Mouse (Mus musculus) kidney, postnatal 14 days (tissue): ENCODE measurements around the gene Tshz2.
"Not testable (repeated sequence)": the region's sequence is repeated elsewhere in the genome, so short reads cannot be mapped to it uniquely, and the experiment has no call there.

Experiments
- DNase-seq: peaks from one replicate; pipeline ENCODE4 v3.0.0; 2022; ENCODE audit warnings: mixed read lengths

Tshz2 gene

GRCm38 (mm10) chr2:169632338-169633151 is at the start of gene Tshz2:
Tshz2 (plus strand) TSS chr2:169633013.
- DNase-seq: peak; percentile 78

GRCm38 (mm10) chr2:169583476-169583875 is 49.3 kb upstream of the Tshz2 start:
- DNase-seq: no peak

DNA sequence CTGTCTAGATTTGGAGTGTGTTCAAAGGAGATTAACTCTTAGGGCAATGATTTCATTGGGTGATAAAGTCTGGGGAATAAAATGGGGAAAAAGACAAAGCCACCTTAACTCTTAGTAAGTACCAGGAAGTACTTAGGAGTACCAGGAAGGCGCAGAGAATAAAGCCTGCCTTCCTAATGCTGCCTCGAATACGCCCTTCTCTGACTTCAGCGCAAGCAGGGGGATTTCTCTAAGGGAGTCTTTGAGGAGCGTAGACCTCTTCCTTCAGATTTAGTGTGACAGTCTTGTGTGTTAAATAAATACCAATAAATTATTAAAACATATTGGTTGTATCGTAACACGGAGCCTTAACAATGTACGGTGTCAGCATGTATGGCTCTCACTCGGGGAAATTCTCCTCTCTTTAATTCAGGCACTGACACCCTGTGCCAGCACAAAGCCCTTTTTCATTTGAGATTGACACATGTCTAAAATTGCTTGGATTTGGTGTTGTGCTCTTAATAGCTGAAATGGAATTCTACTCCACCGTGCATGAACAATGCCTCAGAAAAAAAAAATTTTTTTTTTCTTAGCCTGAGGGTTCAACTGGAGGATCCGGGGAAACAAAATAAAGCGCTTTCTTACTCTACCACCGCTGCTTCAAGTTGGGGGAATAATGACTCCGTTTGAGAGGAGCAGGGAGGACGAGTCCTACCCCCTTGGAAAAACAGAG is 47.9 kb upstream of the Tshz2 start:
- DNase-seq: no peak

DNA sequence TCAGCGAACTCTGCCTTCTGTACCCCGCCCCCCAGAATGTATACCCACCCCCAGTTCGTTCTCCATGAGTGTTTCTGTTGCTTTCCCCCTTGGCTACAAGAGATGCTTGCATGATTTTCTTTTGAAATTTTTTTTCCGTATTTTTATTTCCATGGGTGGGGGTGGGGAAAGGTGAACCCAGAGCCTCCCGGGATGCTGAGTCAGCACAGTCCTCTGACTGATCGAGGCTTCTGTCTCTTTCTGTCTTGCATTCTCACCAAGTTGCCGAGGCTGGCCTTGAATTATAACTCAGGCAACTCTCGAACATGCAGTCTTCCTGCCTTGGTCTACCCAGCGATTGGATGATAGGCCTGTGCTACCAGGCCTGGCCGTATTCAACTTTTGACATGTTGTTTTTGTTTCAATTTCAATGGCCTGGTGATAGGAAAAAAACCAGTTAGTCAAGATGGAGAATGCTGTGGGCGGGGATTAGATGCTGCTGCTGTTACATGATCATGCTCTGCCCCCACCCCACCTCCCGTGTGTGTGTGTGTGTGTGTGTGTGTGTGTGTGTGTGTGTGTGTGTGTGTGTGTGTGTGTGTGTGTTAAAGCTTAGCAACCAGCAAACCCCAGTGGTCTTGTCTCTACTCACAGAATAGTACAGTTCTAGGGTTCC is 47.1 kb upstream of the Tshz2 start:
- no peak for DNase-seq

DNA sequence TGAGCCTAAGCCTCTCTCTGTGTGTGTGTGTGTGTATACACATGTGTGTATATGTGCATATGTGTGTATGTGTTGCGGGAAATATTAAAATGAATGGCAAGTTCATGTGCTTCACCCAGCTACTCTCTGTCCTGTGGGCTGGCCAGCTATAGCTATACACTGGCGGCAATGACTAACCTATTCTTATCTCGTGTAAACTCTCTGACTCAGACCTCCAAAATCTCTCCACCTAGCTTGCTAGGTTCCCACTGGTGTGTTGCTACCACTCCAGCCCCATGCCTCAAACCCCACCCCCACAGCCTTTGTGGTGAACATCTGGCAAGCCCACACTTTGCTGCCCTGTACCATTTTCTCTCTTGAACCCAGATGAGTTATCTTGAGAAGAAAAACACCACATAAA is 46.1 kb upstream of the Tshz2 start:
- DNase-seq: no peak

- not testable (repeated sequence) for DNase-seq
Observed at GRCm38 (mm10) chr2:169587645-169588044, 45.2 kb upstream of the Tshz2 start, which contains the start of gene Gm11011. Gm11011 (minus strand) TSS chr2:169587745.

DNA sequence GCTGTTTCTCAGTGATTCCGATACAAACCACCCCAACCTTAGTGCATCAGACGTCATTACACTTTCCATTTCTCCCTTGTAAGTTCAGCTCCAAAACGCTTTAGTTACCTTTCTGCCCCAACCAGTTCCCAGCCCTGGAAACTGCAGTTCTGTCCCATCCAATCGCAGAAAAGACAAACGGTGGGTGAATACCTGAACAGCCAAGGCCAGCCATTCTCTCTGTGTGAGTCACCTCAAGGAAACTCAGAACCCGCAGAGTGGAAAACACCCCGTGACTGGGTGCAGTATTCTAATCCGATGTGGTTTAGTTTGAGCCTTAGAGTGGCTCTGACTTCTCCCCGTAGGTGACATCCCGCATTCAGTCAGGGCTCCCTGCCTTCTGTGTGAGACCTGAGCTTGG is 43.1 kb upstream of the Tshz2 start:
- no peak for DNase-seq

DNA sequence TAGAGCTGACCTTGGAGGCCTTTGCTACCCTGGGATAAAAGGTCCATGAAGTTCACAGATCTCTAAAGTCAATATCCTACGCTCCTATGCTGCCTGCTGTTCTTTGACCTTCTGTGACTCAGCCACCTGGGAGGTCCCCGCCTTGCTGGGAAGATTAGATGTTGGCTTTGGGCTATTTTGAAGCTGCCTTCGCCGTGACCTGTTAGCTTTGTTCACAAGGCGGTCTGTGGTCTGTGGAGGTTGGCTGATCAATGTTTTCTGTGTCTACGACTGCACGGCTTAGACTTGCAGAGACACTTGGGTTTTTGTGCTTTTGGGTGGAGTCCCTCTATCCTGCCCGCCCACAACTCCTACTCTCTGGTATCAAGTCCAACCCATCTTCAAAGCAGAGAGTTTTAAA is 42.4 kb upstream of the Tshz2 start:
- DNase-seq: no peak

GRCm38 (mm10) chr2:169593742-169594141 is 39.1 kb upstream of the Tshz2 start:
- DNase-seq: no peak

- no peak for DNase-seq
Observed at GRCm38 (mm10) chr2:169597357-169597756, 35.5 kb upstream of the Tshz2 start.

- no peak for DNase-seq
Observed at GRCm38 (mm10) chr2:169597971-169598370, 34.8 kb upstream of the Tshz2 start.

DNA sequence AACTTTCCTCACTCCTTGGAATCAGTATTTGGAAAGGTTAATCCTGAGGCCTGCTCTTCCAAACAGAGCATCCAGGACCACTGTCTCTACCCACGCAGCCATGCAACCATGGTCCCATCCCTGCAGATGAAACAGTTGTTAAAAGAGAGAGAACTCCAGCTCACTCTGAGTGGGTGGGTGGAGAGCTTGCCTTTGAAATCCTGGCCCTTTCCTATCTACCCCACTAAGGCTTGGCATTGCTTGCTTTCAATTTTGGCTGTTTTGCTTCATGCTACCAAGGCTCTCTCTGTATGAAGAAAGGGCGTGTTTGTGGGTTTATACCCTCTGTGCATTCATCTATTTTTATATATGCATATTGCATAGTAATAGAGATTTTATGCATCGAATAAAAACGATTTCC is 33.2 kb upstream of the Tshz2 start:
- DNase-seq: no peak

GRCm38 (mm10) chr2:169600163-169600562 is 32.6 kb upstream of the Tshz2 start:
- DNase-seq: no peak

GRCm38 (mm10) chr2:169606901-169607678 is 25.7 kb upstream of the Tshz2 start:
- DNase-seq: no peak

- no peak for DNase-seq
Observed at GRCm38 (mm10) chr2:169607787-169608186, 25.0 kb upstream of the Tshz2 start.

DNA sequence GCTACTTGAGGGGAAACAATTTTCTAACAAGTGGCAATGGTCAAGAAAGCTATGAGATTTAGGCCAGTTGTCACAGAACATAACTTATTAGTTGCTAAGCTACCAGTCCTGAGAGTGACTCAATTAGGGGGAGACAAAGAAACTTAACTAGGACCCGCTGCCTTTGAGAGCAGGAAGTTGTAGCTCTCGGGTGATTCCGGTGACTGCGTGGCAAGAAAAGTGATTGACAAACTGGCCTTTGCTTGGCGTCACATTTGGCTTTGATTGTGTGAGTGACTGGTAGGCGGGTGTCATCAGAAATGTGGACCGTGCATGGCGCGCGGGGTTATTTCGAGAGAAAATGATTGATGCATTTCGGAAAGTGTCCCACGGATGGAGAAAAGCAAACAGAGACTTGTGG is 22.9 kb upstream of the Tshz2 start:
- no peak for DNase-seq

DNA sequence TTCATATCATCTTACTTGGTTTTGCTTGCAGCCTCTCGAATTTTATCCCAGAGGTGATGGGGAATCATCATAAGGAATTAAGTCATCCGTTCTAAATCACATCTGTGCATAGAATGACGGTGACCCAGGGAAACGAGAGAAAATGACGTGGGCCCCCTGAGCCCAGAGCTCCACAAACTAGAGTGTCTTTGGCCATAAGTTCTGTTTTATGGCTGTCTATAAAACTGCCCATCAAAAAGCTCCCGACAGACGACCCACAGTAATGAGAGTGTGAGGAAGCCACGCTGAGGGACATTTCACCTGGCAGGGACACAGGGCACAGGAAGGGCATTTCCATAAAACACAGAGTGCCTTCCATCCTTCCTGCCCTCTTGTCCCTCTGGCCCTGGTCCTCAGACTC is 21.9 kb upstream of the Tshz2 start:
- DNase-seq: no peak

DNA sequence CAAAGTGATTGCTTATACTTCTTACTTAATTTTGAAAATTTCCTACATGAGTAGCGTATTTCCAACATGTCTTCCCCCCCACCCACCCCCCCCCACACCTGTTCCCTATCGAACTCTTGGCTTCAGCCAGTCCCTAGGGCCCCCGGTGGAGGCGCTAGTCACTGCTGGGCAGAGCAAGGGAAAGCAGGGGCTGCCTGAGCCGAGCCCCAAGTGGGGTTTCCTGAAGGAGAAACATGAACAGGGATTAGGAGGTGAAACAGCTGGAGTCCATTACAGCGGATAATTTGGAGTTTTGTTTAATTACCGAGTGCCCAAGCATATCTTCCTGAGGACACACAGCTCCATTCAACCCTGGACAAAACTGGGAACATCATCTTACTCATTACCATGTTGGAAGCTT is 21.3 kb upstream of the Tshz2 start:
- DNase-seq: no peak

DNA sequence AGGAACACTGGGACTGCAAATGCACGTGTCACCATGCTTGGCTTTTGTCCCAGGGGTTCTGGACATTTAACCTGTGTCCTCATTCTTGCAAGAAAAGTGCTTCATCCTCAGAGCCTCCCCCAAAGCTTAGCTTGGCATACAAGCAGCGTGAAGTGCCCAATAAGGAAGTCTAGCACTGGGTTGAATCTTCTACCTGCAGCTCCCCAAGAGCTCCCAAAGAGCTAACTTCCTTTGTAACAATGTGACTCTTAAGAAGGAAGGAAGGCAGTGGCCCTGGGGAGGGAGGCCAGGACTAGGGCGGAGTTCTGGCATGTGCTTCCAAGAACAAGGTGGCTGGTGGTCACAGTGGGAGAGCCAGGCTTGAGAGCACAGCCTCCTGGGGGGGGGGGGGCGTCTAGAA is 18.1 kb upstream of the Tshz2 start:
- no peak for DNase-seq

GRCm38 (mm10) chr2:169615998-169616397 is 16.8 kb upstream of the Tshz2 start:
- no peak for DNase-seq

- peak; percentile 68 for DNase-seq
Observed at GRCm38 (mm10) chr2:169621201-169621710, 11.6 kb upstream of the Tshz2 start.

GRCm38 (mm10) chr2:169630070-169630469 is 2.7 kb upstream of the Tshz2 start:
- DNase-seq: no peak
